Mouse (Mus musculus) spleen, adult 10 weeks (tissue): Measurements from ENCODE around the gene Gm20708. TPM values are rescaled to one million over a fixed set of nuclear protein-coding genes. Genes with fewer than 3 reads are reported as not detected.

Source experiments
- polyA plus RNA-seq: library from polyadenylated mRNA; stranded (reverse); fragments of 350-450 nt; fragmentation: Illumina TruSeq; extraction: RNeasy Lipid Tissue Mini Kit (QIAGEN cat#74804); gene quantifications from one replicate; pipeline ENCODE4 v1.2.3, GENCODE M21; 2015; ENCODE audit warnings: low replicate concordance; ENCODE audit not compliant: insufficient read depth

Gm20708 gene
- 9.4 TPM for polyA plus RNA-seq

GRCm38 (mm10) chr11:117809407-117810311 is at the start of gene Gm20708, which contains the start of gene Syngr2:
Gene Gm20708 (plus strand): TSS chr11:117809668.
Gene Syngr2 (plus strand): TSS chr11:117809668.

DNA sequence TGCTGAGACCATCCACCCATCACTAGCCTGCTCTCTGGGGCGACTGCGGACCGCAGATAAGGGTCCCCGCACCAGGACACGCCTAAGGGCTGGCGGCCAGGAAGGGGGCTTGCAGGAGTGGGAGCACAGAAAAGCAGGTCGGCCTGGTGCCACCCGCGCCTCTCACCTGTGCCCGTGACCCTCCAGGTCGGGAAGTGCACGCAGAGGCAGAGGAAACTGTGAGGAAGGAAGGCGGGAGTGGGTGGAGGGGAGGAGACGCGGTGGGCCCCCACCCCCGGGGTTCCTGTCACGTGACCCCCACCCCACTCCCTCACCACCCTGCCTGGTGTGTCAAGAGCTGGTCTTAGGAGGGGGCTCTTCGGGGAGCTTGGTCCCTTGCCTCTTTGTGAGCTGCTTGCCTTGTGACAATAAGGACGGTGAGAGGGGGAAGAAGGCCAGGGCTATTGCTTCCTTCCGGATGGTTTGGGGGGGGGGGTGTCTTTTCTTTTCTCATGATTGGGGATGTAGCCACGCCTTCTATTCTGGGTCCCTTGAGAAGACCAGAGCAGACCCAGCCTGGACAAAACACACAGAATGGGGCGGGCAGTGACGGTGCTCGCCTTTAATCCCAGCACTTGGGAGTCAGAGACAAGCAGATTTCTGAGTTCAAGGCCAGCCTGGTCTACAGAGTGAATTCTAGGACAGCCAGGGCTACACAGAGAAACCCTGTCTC is 27.3 kb upstream of the Gm20708 start, which contains the start of the genes Tmc8 and Tmc6:
Tmc8 (plus strand) TSS at position 84 of the 712 bp plus-strand sequence.
Tmc6 (minus strand) TSS at position 206 of the 712 bp plus-strand sequence.

GRCm38 (mm10) chr11:117797511-117798159 is 11.8 kb upstream of the Gm20708 start, which contains the start of gene 6030468B19Rik:
Gene 6030468B19Rik (plus strand): TSS chr11:117797660.

DNA sequence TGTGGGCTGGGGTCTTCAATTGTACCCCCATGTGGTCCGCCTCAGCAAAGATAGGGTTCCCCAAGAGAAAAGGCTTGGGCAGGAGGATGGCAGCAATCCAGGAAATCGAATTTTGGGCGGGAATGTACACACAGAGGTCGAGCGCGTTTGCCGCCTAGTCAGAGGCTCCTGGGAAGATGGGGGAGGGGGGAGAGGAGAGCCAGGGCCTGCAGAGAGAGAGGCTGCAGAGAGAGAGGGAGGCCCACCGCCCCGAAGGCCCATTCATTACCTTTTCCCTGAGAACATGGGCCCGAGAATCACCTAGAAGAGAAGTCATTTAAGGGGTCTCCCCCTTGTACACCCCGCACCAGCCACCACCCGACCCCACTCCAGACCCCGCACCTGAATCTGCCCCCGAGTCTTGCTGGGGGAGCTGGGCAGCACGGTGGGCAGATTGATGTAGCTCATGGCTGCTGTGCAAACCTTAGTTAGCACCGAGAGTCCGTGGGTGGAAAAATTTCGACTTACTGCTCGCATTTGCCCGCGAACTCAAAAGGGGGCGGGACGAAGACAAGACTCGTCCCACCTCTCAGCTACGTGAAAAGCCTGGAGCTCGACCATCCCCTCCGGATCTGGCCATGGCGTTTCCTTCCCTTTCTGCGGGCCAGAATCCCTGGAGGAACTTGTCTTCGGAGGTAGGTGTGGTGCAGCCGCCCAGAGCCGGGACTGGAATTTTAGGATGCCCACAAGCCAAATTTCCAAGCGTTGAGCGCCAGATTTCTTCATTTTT is 16.0 kb downstream of the Gm20708 start, which contains the start of the genes Afmid and Tk1:
Afmid (plus strand) TSS at position 592 of the 769 bp plus-strand sequence.
Tk1 (minus strand) TSS at position 760 of the 769 bp plus-strand sequence.

DNA sequence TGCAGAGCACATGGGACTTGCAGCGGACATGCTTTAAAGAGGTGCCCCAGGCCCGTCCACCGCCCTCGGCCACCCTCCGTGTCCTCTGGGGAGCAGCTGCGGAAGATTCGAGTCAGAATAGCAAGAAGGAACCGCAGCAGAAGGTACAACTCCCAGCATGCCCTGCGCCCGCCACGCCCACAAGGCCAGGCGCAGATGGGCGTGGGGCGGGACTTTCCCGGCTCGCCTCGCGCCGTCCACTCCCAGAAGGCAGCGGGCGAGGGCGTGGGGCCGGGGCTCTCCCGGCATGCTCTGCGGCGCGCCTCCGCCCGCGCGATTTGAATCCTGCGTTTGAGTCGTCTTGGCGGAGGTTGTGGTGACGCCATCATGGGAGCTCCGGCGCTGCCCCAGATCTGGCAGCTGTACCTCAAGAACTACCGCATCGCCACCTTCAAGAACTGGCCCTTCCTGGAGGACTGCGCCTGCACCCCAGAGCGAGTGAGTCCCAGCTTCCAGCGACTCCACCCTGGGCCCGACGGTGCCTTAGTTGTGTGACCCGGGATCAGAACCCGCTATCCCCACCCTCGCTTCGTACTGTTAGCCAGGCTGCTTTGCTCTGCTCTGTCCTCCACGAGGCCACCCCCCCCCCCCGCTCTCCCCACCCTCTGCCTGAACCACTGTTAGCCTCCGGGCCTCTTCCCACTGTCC is 39.7 kb downstream of the Gm20708 start, which contains the start of gene Birc5:
Birc5 (plus strand) TSS at position 267 of the 687 bp plus-strand sequence.

DNA sequence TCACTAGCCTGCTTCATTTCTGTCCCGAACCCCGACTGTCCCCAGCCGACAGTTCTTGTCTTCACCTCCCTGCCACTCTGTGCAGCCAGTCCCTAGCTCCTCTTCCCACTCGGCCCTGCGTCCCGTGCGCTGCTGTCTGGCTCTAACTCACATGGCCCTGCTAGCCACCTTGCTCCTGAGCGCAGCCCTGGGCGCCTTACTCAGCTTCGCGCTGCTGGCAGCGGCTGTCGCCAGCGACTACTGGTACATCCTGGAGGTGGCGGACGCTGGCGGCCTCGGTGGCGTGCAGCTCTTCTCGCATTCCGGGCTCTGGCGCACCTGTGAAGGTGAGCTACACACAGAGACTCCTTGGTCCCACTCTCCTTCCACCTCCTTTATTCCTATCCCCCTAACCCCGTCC is 51.1 kb downstream of the Gm20708 start, which contains the start of gene Tmem235:
Tmem235 (plus strand) TSS at position 152 of the 400 bp plus-strand sequence.

DNA sequence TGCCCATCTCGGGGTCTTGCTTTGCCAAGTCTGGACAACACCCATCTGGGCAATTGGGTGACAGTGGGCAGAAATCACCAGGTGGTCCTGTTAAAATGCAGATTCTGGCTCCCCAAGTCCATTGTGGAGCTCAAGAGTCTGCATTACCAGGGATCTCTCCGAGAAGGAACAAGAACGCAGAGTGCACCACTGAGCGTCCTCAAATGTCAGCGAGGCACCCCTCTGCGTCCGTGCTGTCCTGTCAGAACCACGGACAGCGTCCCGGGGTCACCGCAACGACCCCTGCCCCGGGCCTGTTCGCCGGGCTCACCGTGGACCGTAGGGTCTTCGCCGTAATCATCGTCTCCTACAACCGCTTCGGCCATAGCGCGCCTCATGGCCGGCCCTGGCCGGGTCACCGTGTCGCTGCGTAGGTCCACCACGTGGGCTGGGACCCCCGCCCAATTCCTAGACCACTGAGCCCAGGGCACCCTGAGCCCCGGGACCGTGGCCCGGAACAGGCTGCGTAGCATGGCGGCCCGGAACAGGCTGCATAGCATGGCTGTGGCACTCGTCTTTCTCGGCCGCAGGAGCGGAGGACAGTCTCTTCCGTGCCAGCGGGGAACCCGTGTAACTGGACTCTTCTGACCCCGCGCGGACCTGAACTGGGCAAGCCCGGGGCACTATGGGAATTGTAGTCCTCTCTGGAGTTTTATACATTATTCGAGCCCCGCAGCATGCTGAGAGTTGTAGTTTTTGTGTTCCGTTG is 63.6 kb downstream of the Gm20708 start, which contains the start of gene Tha1:
Tha1 (minus strand) TSS at position 621 of the 748 bp plus-strand sequence.

Other genes with a start within 250 kb of the Gm20708 start
- 26.1 TPM for gene Tnrc6c, start 155.4 kb upstream of the Gm20708 start, polyA plus RNA-seq
- gene Tmc8, start 27.6 kb upstream of the Gm20708 start, polyA plus RNA-seq = 9.9 TPM
- 66.0 TPM for gene Tmc6, start 27.5 kb upstream of the Gm20708 start, polyA plus RNA-seq
- 0.77 TPM for gene 6030468B19Rik, start 12.0 kb upstream of the Gm20708 start, polyA plus RNA-seq
- 92.3 TPM for gene Syngr2, start within 50 bp of the Gm20708 start, polyA plus RNA-seq
- gene Afmid, start 16.3 kb downstream of the Gm20708 start, polyA plus RNA-seq = 18.5 TPM
- gene Tk1, start 16.4 kb downstream of the Gm20708 start, polyA plus RNA-seq = 27.2 TPM
- gene Birc5, start 39.6 kb downstream of the Gm20708 start, polyA plus RNA-seq = 45.7 TPM
- not detected for gene Tmem235, start 51.1 kb downstream of the Gm20708 start, polyA plus RNA-seq
- gene Tha1, start 63.8 kb downstream of the Gm20708 start, polyA plus RNA-seq = 3.8 TPM
- gene Socs3, start 160.4 kb downstream of the Gm20708 start, polyA plus RNA-seq = 8.3 TPM
- gene Pgs1, start 176.6 kb downstream of the Gm20708 start, polyA plus RNA-seq = 21.2 TPM